Mouse (Mus musculus) hindbrain, embryonic 16.5 days (tissue): ENCODE data around the gene Zfp423. TPM values are rescaled to one million over a fixed set of nuclear protein-coding genes. Genes with fewer than 3 reads are reported as not detected.

ENCODE experiments used
- ATAC-seq: fragments of 200-750 bp; cut with Nextera tagmentation; 2 replicates; pipeline ENCODE4 v1.8.0; 2017; ENCODE audit warnings: moderate TSS enrichment, moderate library complexity
- H3K27ac ChIP-seq: fragments of 300-500 bp; sonication (generic); 2 replicates; pipeline ENCODE4 v1.5.1; 2014; ENCODE audit warnings: low read depth, mild to moderate bottlenecking, control low read depth, low read length, moderate library complexity
- H3K27me3 ChIP-seq: fragments of 300-500 bp; sonication (generic); replicated peaks from 2 replicates; pipeline ENCODE4 v1.6.1; 2014; ENCODE audit warnings: low read length; ENCODE audit not compliant: control insufficient read depth, insufficient read depth
- H3K36me3 ChIP-seq: fragments of 300-500 bp; sonication (generic); 2 replicates; pipeline ENCODE4 v1.6.1; 2014; ENCODE audit warnings: mild to moderate bottlenecking, low read length, moderate library complexity, mixed read lengths; ENCODE audit not compliant: control insufficient read depth, insufficient read depth
- H3K4me1 ChIP-seq: fragments of 300-500 bp; sonication (generic); 2 replicates; pipeline ENCODE4 v1.6.1; 2014; ENCODE audit warnings: low read depth, low read length; ENCODE audit not compliant: control insufficient read depth, insufficient read depth
- H3K4me2 ChIP-seq: fragments of 300-500 bp; sonication (generic); 2 replicates; pipeline ENCODE4 v1.6.1; 2014; ENCODE audit warnings: mild to moderate bottlenecking, low read length, control low read depth, moderate library complexity
- H3K4me3 ChIP-seq: fragments of 300-500 bp; sonication (generic); 2 replicates; pipeline ENCODE4 v1.5.1; 2014; ENCODE audit warnings: mild to moderate bottlenecking, low read length, control low read depth, moderate library complexity
- H3K9ac ChIP-seq: fragments of 300-500 bp; sonication (generic); 2 replicates; pipeline ENCODE4 v1.6.1; 2014; ENCODE audit warnings: low read depth, mild to moderate bottlenecking, control low read depth, low read length, moderate library complexity
- H3K9me3 ChIP-seq: fragments of 300-500 bp; sonication (generic); 2 replicates; pipeline ENCODE4 v1.6.1; 2014; ENCODE audit warnings: mild to moderate bottlenecking, low read length, moderate library complexity; ENCODE audit not compliant: control insufficient read depth
- WGBS: fragments of 180-500 bp; shearing (Covaris S2); extraction: QIAGEN DNeasy Blood & Tissue Kit; methylation state at CpG from one replicate; pipeline ENCODE4 v1.1.7; 2014; 5-methylcytosine and 5-hydroxymethylcytosine counted together
- polyA plus RNA-seq: library from polyadenylated mRNA; unstranded; fragments of >200 nt; fragmentation: Nextera tagmentation; extraction: Ambion mirVana; gene quantifications from 2 replicates; pipeline ENCODE4 v1.2.1, GENCODE M21; 2015

Gene Zfp423
- polyA plus RNA-seq, 1 experiment from 2014 or later, result 21.6 TPM

GRCm38 (mm10) chr8:87774966-87775365 lies 184.4 kb downstream of the Zfp423 start:
- H3K4me1 ChIP-seq, result peaks cover 12% of the 10 kb centered on the region
- WGBS, result 61% methylated on average over 2 of the region's 2 CpGs
- no peaks in the 10 kb centered on the region for H3K36me3 ChIP-seq
- no peak overlapping the region for H3K4me3 ChIP-seq
- ATAC-seq, result no peak
- no peak overlapping the region for H3K9ac ChIP-seq
- no peak overlapping the region for H3K27ac ChIP-seq
- H3K27me3 ChIP-seq, result no peaks in the 10 kb centered on the region
- H3K9me3 ChIP-seq, result no peaks in the 10 kb centered on the region
- no peak overlapping the region for H3K4me2 ChIP-seq

- H3K9ac ChIP-seq, result no peak overlapping the region
- peaks cover 9% of the 10 kb centered on the region for H3K4me1 ChIP-seq
- no peak for ATAC-seq
- no peak overlapping the region for H3K4me3 ChIP-seq
- no peaks in the 10 kb centered on the region for H3K36me3 ChIP-seq
- no peak overlapping the region for H3K4me2 ChIP-seq
- no peaks in the 10 kb centered on the region for H3K9me3 ChIP-seq
- WGBS, result 63% methylated on average over 14 of the region's 14 CpGs
- no peaks in the 10 kb centered on the region for H3K27me3 ChIP-seq
- H3K27ac ChIP-seq, result no peak overlapping the region
Measured at GRCm38 (mm10) chr8:87772894-87773502, 186.4 kb downstream of the Zfp423 start.

GRCm38 (mm10) chr8:87767882-87768281 lies 191.5 kb downstream of the Zfp423 start:
- Histone ChIP-seq H3K27ac (no peak overlapping the region), H3K4me2 (no peak overlapping the region), H3K27me3 (no peaks in the 10 kb centered on the region), H3K4me3 (no peak overlapping the region), H3K4me1 (no peaks in the 10 kb centered on the region), H3K36me3 (no peaks in the 10 kb centered on the region), H3K9me3 (no peaks in the 10 kb centered on the region), H3K9ac (no peak overlapping the region)
- WGBS, result 84% methylated on average over 9 of the region's 9 CpGs
- no peak for ATAC-seq

- Histone ChIP-seq H3K27me3 (no peaks in the 10 kb centered on the region), H3K4me1 (no peaks in the 10 kb centered on the region), H3K27ac (no peak overlapping the region), H3K4me2 (no peak overlapping the region), H3K4me3 (no peak overlapping the region), H3K9ac (no peak overlapping the region), H3K36me3 (no peaks in the 10 kb centered on the region), H3K9me3 (no peaks in the 10 kb centered on the region)
- no peak for ATAC-seq
- 78% methylated on average over 3 of the region's 3 CpGs for WGBS
Measured at GRCm38 (mm10) chr8:87765276-87765675, 194.1 kb downstream of the Zfp423 start.

- ATAC-seq, result no peak
- 32% methylated on average over 8 of the region's 8 CpGs for WGBS
- no peak overlapping the region for H3K27ac ChIP-seq
Measured at GRCm38 (mm10) chr8:87758750-87759149, 200.6 kb downstream of the Zfp423 start.

GRCm38 (mm10) chr8:87754853-87755252 lies 204.5 kb downstream of the Zfp423 start:
- Histone ChIP-seq H3K4me1 (peaks cover 18% of the 10 kb centered on the region), H3K9me3 (no peaks in the 10 kb centered on the region), H3K27me3 (no peaks in the 10 kb centered on the region), H3K36me3 (no peaks in the 10 kb centered on the region), H3K9ac (no peak overlapping the region), H3K27ac (no peak overlapping the region), H3K4me3 (no peak overlapping the region), H3K4me2 (no peak overlapping the region)
- no peak for ATAC-seq
- 85% methylated on average over 8 of the region's 8 CpGs for WGBS

More at GRCm38 (mm10) chr8:87758750-87759149, 200.6 kb downstream of the Zfp423 start:
- Histone ChIP-seq H3K27me3 (no peaks in the 10 kb centered on the region), H3K9me3 (no peaks in the 10 kb centered on the region), H3K36me3 (no peaks in the 10 kb centered on the region), H3K4me3 (no peak overlapping the region), H3K4me1 (peaks cover 6% of the 10 kb centered on the region), H3K9ac (peak overlapping the region; percentile 32; the same call in 1 of the 2 replicates), H3K4me2 (no peak overlapping the region)

GRCm38 (mm10) chr8:87753636-87754035 lies 205.8 kb downstream of the Zfp423 start:
- Histone ChIP-seq H3K27me3 (no peaks in the 10 kb centered on the region), H3K9ac (no peak overlapping the region), H3K27ac (no peak overlapping the region), H3K36me3 (no peaks in the 10 kb centered on the region), H3K4me2 (no peak overlapping the region), H3K4me3 (no peak overlapping the region), H3K9me3 (no peaks in the 10 kb centered on the region), H3K4me1 (peaks cover 20% of the 10 kb centered on the region)
- ATAC-seq, result no peak
- WGBS, result 70% methylated on average over 2 of the region's 2 CpGs

GRCm38 (mm10) chr8:87753148-87753547 lies 206.2 kb downstream of the Zfp423 start:
- H3K9me3 ChIP-seq, result no peaks in the 10 kb centered on the region
- peak overlapping the region; percentile 22; the same call in 1 of the 2 replicates for H3K9ac ChIP-seq
- peaks cover 18% of the 10 kb centered on the region for H3K4me1 ChIP-seq
- H3K27me3 ChIP-seq, result no peaks in the 10 kb centered on the region
- 63% methylated on average over 8 of the region's 8 CpGs for WGBS
- H3K4me3 ChIP-seq, result no peak overlapping the region
- no peaks in the 10 kb centered on the region for H3K36me3 ChIP-seq
- H3K4me2 ChIP-seq, result no peak overlapping the region
- peak; percentile 53 for ATAC-seq
- no peak overlapping the region for H3K27ac ChIP-seq

GRCm38 (mm10) chr8:87752710-87753109 lies 206.7 kb downstream of the Zfp423 start:
- peaks cover 20% of the 10 kb centered on the region for H3K4me1 ChIP-seq

More at GRCm38 (mm10) chr8:87752710-87753109, 206.7 kb downstream of the Zfp423 start:
- ATAC-seq, result peak; percentile 66
- Histone ChIP-seq H3K4me3 (no peak overlapping the region), H3K27ac (peak overlapping the region; percentile 48), H3K9ac (peak overlapping the region; percentile 22; the same call in 1 of the 2 replicates), H3K36me3 (no peaks in the 10 kb centered on the region), H3K9me3 (no peaks in the 10 kb centered on the region), H3K27me3 (no peaks in the 10 kb centered on the region), H3K4me2 (no peak overlapping the region)
- WGBS, result 66% methylated on average over 13 of the region's 13 CpGs
